Mouse (Mus musculus) heart, adult 2 months (tissue): ENCODE measurements at regions not wholly inside any gene's neighbourhood (a gene's known extent, or its start where the extent isn't known, plus 50 kb on each side); places are given as distances from the start of the nearest gene placed in this dataset.

ENCODE experiments used
- EP300 ChIP-seq: fragments of 200-500 bp; IDR thresholded peaks from 2 replicates; pipeline ENCODE4 v1.6.1; 2011; ENCODE audit warnings: low read depth, low read length, control low read depth; ENCODE audit not compliant: insufficient read depth
- POLR2A ChIP-seq: fragments of 200-500 bp; IDR thresholded peaks from 2 replicates; pipeline ENCODE4 v1.6.1; 2011; ENCODE audit warnings: mild to moderate bottlenecking, low read depth, low read length, control low read depth; ENCODE audit not compliant: insufficient read depth

DNA sequence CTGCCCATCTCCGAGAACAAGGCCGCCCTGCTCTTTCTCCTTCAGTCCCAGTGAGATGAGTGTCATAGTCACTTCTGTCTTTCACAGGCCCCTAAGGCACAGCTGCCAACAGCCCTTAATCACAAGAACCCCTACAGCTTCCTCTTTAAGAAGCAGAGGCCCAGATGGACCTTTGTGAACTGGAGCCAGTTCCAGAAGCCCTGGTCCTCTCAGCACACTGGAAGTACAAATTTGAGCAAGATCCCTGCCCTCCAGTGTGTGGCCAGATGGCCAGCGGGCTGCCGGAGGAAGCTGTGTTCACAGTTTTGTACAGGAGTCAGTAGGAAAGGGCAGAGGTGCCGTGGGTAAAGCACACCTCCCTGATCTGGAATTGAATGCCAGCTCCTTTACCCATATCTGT is 389.6 kb downstream of the Rps24 start:
- TF ChIP-seq EP300: no peak
- TF ChIP-seq POLR2A: no peak
